Mouse (Mus musculus) forebrain, embryonic 16.5 days (tissue): ENCODE results near the gene Mavs. TPM values are rescaled to one million over a fixed set of nuclear protein-coding genes. Genes with fewer than 3 reads are reported as not detected.

ENCODE experiments used
- ATAC-seq: fragments of 200-750 bp; cut with Nextera tagmentation; 2 replicates; pipeline ENCODE4 v1.8.0; 2017; ENCODE audit warnings: mild to moderate bottlenecking, moderate library complexity
- H3K27ac ChIP-seq: fragments of 300-500 bp; sonication (generic); 2 replicates; pipeline ENCODE4 v1.5.1; 2014; ENCODE audit warnings: low read length, control low read depth
- H3K27me3 ChIP-seq: fragments of 300-500 bp; sonication (generic); replicated peaks from 2 replicates; pipeline ENCODE4 v1.6.1; 2014; ENCODE audit warnings: low read length; ENCODE audit not compliant: control insufficient read depth, insufficient read depth
- H3K36me3 ChIP-seq: fragments of 300-500 bp; sonication (generic); 2 replicates; pipeline ENCODE4 v1.6.1; 2014; ENCODE audit not compliant: control insufficient read depth, insufficient read depth
- H3K4me1 ChIP-seq: fragments of 300-500 bp; sonication (generic); replicated peaks from 2 replicates; pipeline ENCODE4 v1.6.1; 2014; ENCODE audit warnings: low read length; ENCODE audit not compliant: control insufficient read depth, insufficient read depth
- H3K4me2 ChIP-seq: fragments of 300-500 bp; sonication (generic); 2 replicates; pipeline ENCODE4 v1.6.1; 2014; ENCODE audit warnings: mild to moderate bottlenecking, low read length, control low read depth
- H3K4me3 ChIP-seq: fragments of 300-500 bp; sonication (generic); replicated peaks from 2 replicates; pipeline ENCODE4 v1.5.1; 2014; ENCODE audit warnings: mild to moderate bottlenecking, low read length, control low read depth
- H3K9ac ChIP-seq: fragments of 300-500 bp; sonication (generic); replicated peaks from 2 replicates; pipeline ENCODE4 v1.6.1; 2014; ENCODE audit warnings: low read depth, low read length, control low read depth
- H3K9me3 ChIP-seq: fragments of 300-500 bp; sonication (generic); 2 replicates; pipeline ENCODE4 v1.6.1; 2016; ENCODE audit warnings: low read length; ENCODE audit not compliant: control insufficient read depth
- WGBS: fragments of 180-500 bp; shearing (Covaris S2); extraction: QIAGEN DNeasy Blood & Tissue Kit; methylation state at CpG from one replicate; pipeline ENCODE4 v1.1.7; 2014; 5-methylcytosine and 5-hydroxymethylcytosine counted together
- polyA plus RNA-seq: library from polyadenylated mRNA; unstranded; fragments of >200 nt; fragmentation: Nextera tagmentation; extraction: Ambion mirVana; gene quantifications from 2 replicates; pipeline ENCODE4 v1.2.1, GENCODE M21; 2015

Gene Mavs
- polyA plus RNA-seq, 1 experiment from 2014 or later = 5.7 TPM

GRCm38 (mm10) chr2:131196606-131197316 lies 37.1 kb upstream of the Mavs start:
- Histone ChIP-seq H3K9me3 (no peaks in the 10 kb centered on the region), H3K27me3 (no peaks in the 10 kb centered on the region), H3K4me2 (no peak overlapping the region), H3K4me3 (no peak overlapping the region), H3K9ac (no peak overlapping the region), H3K4me1 (no peaks in the 10 kb centered on the region), H3K27ac (no peak overlapping the region), H3K36me3 (peaks cover 7% of the 10 kb centered on the region; the same call in 1 of the 2 replicates)
- WGBS = 93% methylated on average over 16 of the region's 16 CpGs
- ATAC-seq = no peak

GRCm38 (mm10) chr2:131200710-131201109 lies 33.2 kb upstream of the Mavs start:
- WGBS = 85% methylated on average over 2 of the region's 2 CpGs
- Histone ChIP-seq H3K9ac (no peak overlapping the region), H3K36me3 (no peaks in the 10 kb centered on the region), H3K27ac (no peak overlapping the region), H3K4me1 (no peaks in the 10 kb centered on the region), H3K4me3 (no peak overlapping the region), H3K9me3 (no peaks in the 10 kb centered on the region), H3K4me2 (no peak overlapping the region), H3K27me3 (no peaks in the 10 kb centered on the region)
- no peak for ATAC-seq

- no peak overlapping the region for H3K4me2 ChIP-seq
- WGBS = 81% methylated on average over 3 of the region's 3 CpGs
- no peaks in the 10 kb centered on the region for H3K9me3 ChIP-seq
These were observed 32.6 kb upstream of the Mavs start for GRCm38 (mm10) chr2:131201262-131201661.

GRCm38 (mm10) chr2:131203816-131204409 lies 29.9 kb upstream of the Mavs start:
- Histone ChIP-seq H3K27me3 (no peaks in the 10 kb centered on the region), H3K27ac (no peak overlapping the region), H3K4me1 (no peaks in the 10 kb centered on the region), H3K36me3 (no peaks in the 10 kb centered on the region), H3K4me2 (no peak overlapping the region), H3K9ac (no peak overlapping the region), H3K4me3 (no peak overlapping the region), H3K9me3 (no peaks in the 10 kb centered on the region)
- 84% methylated on average over 6 of the region's 6 CpGs for WGBS
- no peak for ATAC-seq

More at GRCm38 (mm10) chr2:131201262-131201661, 32.6 kb upstream of the Mavs start:
- no peaks in the 10 kb centered on the region for H3K36me3 ChIP-seq
- ATAC-seq = no peak
- H3K9ac ChIP-seq = no peak overlapping the region
- no peaks in the 10 kb centered on the region for H3K4me1 ChIP-seq
- H3K27me3 ChIP-seq = no peaks in the 10 kb centered on the region
- no peak overlapping the region for H3K4me3 ChIP-seq
- H3K27ac ChIP-seq = no peak overlapping the region

- Histone ChIP-seq H3K4me3 (no peak overlapping the region), H3K9ac (no peak overlapping the region), H3K36me3 (no peaks in the 10 kb centered on the region), H3K27ac (no peak overlapping the region), H3K27me3 (no peaks in the 10 kb centered on the region), H3K4me1 (peaks cover 2% of the 10 kb centered on the region), H3K9me3 (no peaks in the 10 kb centered on the region), H3K4me2 (no peak overlapping the region)
- no peak for ATAC-seq
- WGBS = 42% methylated on average over 7 of the region's 7 CpGs
These were observed 29.4 kb upstream of the Mavs start for GRCm38 (mm10) chr2:131204410-131204981.

- H3K27ac ChIP-seq = no peak overlapping the region
These were observed 28.2 kb upstream of the Mavs start for GRCm38 (mm10) chr2:131205521-131206182.

GRCm38 (mm10) chr2:131206778-131207177 lies 27.1 kb upstream of the Mavs start, which contains the start of gene Ap5s1:
Gene Ap5s1 (plus strand): TSS chr2:131207078.
- peaks cover 13% of the 10 kb centered on the region for H3K4me1 ChIP-seq
- 81% methylated on average over 4 of the region's 4 CpGs for WGBS
- H3K9me3 ChIP-seq = no peaks in the 10 kb centered on the region
- no peak within 1 kb of the TSS for H3K4me3 ChIP-seq
- ATAC-seq = no peak
- no peak within 1 kb of the TSS for H3K4me2 ChIP-seq
- no peak within 1 kb of the TSS for H3K9ac ChIP-seq
- H3K27me3 ChIP-seq = no peaks in the 10 kb centered on the region
- H3K36me3 ChIP-seq = no peaks in the 10 kb centered on the region
- H3K27ac ChIP-seq = no peak within 1 kb of the TSS

More at GRCm38 (mm10) chr2:131205521-131206182, 28.2 kb upstream of the Mavs start:
- Histone ChIP-seq H3K4me3 (no peak overlapping the region), H3K4me1 (peaks cover 6% of the 10 kb centered on the region), H3K9me3 (no peaks in the 10 kb centered on the region), H3K27me3 (no peaks in the 10 kb centered on the region), H3K36me3 (no peaks in the 10 kb centered on the region), H3K4me2 (no peak overlapping the region), H3K9ac (no peak overlapping the region)
- ATAC-seq = no peak
- WGBS = 88% methylated on average over 8 of the region's 8 CpGs

GRCm38 (mm10) chr2:131208356-131208755 lies 25.5 kb upstream of the Mavs start:
- WGBS = 88% methylated on average over 2 of the region's 2 CpGs
- no peaks in the 10 kb centered on the region for H3K27me3 ChIP-seq
- no peak for ATAC-seq
- H3K4me1 ChIP-seq = peaks cover 13% of the 10 kb centered on the region
- no peak overlapping the region for H3K4me3 ChIP-seq
- no peak overlapping the region for H3K4me2 ChIP-seq
- H3K9me3 ChIP-seq = no peaks in the 10 kb centered on the region
- H3K9ac ChIP-seq = no peak overlapping the region
- H3K36me3 ChIP-seq = 0 out of 2 replicates have a peak, but pooled peaks cover 1% of the 10 kb centered on the region
- H3K27ac ChIP-seq = no peak overlapping the region
